Mouse (Mus musculus) heart, postnatal 36 days (tissue): Measurements from ENCODE around the gene Smg6. TPM values are rescaled to one million over a fixed set of nuclear protein-coding genes. Genes with fewer than 3 reads are reported as not detected.

Experiments used
- DNase-seq, 2 experiments: peaks; one replicate each; pipeline ENCODE4 v3.0.0; 2021 to 2022
- intact Hi-C: fragments of 180-260 bp; cut with DNase I; formaldehyde crosslinking; loops from one replicate; pipeline ENCODE4 v1.15.1; 2025
- total RNA-seq, 2 experiments: library from RNA; stranded (reverse); gene quantifications; 2 replicates each; pipeline ENCODE4 v1.2.3; 2021

Smg6 gene
- total RNA-seq, 2 experiments from 2014 or later, result 18.2 to 21.0 TPM

- DNase-seq, result no peak
- intact Hi-C loops, result no loop called here
Measured at GRCm38 (mm10) chr11:75073696-75074095, 148.1 kb downstream of the Smg6 start.

GRCm38 (mm10) chr11:75074543-75074942, 148.9 kb downstream of the Smg6 start:
- intact Hi-C loops, result no loop called here
- DNase-seq, result no peak

GRCm38 (mm10) chr11:75078616-75079015, 153.0 kb downstream of the Smg6 start:
- intact Hi-C loops, result no loop called here
- no peak for DNase-seq

- no peak for DNase-seq
- intact Hi-C loops, result loop anchor here (2.0 kb wide), 1 partner anchor 88 kb away; no protein-coding TSS in a partner anchor
Measured at GRCm38 (mm10) chr11:75083031-75083430, 157.4 kb downstream of the Smg6 start.

- intact Hi-C loops, result no loop called here
Measured at GRCm38 (mm10) chr11:75092159-75092558, 166.5 kb downstream of the Smg6 start.

GRCm38 (mm10) chr11:75092656-75093055, 167.0 kb downstream of the Smg6 start:
- intact Hi-C loops, result no loop called here
- DNase-seq, result peak; percentile 46 to 55

More at GRCm38 (mm10) chr11:75092159-75092558, 166.5 kb downstream of the Smg6 start:
- DNase-seq, result peak; percentile 30 to 40

- intact Hi-C loops, result no loop called here
- no peak for DNase-seq
Measured at GRCm38 (mm10) chr11:75094759-75095158, 169.1 kb downstream of the Smg6 start.

- no peak for DNase-seq
- intact Hi-C loops, result no loop called here
Measured at GRCm38 (mm10) chr11:75102763-75103339, 177.2 kb downstream of the Smg6 start.

- intact Hi-C loops, result no loop called here
- DNase-seq, result no peak
Measured at GRCm38 (mm10) chr11:75106614-75107013, 181.0 kb downstream of the Smg6 start.

GRCm38 (mm10) chr11:75108909-75109308, 183.3 kb downstream of the Smg6 start:
- DNase-seq, result no peak
- intact Hi-C loops, result no loop called here

GRCm38 (mm10) chr11:75116379-75116778, 190.8 kb downstream of the Smg6 start:
- no peak for DNase-seq
- intact Hi-C loops, result no loop called here

- intact Hi-C loops, result no loop called here
Measured at GRCm38 (mm10) chr11:75118141-75118540, 192.5 kb downstream of the Smg6 start.

GRCm38 (mm10) chr11:75119298-75119697, 193.7 kb downstream of the Smg6 start:
- intact Hi-C loops, result no loop called here
- no peak for DNase-seq

More at GRCm38 (mm10) chr11:75118141-75118540, 192.5 kb downstream of the Smg6 start:
- no peak for DNase-seq

GRCm38 (mm10) chr11:75119841-75120240, 194.2 kb downstream of the Smg6 start:
- no peak for DNase-seq
- intact Hi-C loops, result no loop called here

GRCm38 (mm10) chr11:75121348-75121747, 195.7 kb downstream of the Smg6 start:
- DNase-seq, result no peak
- intact Hi-C loops, result no loop called here

- intact Hi-C loops, result no loop called here
- DNase-seq, result no peak
Measured at GRCm38 (mm10) chr11:75124406-75124805, 198.8 kb downstream of the Smg6 start.

GRCm38 (mm10) chr11:75126384-75126783, 200.8 kb downstream of the Smg6 start:
- DNase-seq, result no peak
- intact Hi-C loops, result no loop called here

- DNase-seq, result no peak
- intact Hi-C loops, result no loop called here
Measured at GRCm38 (mm10) chr11:75129481-75129880, 203.9 kb downstream of the Smg6 start.

- intact Hi-C loops, result no loop called here
- no peak for DNase-seq
Measured at GRCm38 (mm10) chr11:75131300-75131699, 205.7 kb downstream of the Smg6 start.

- intact Hi-C loops, result no loop called here
Measured at GRCm38 (mm10) chr11:75132278-75132677, 206.7 kb downstream of the Smg6 start.

GRCm38 (mm10) chr11:75133391-75133790, 207.8 kb downstream of the Smg6 start:
- intact Hi-C loops, result no loop called here
- DNase-seq, result no peak

More at GRCm38 (mm10) chr11:75132278-75132677, 206.7 kb downstream of the Smg6 start:
- DNase-seq, result peak; percentile 56 to 65

GRCm38 (mm10) chr11:75133951-75134350, 208.3 kb downstream of the Smg6 start:
- intact Hi-C loops, result loop anchor here (2.0 kb wide), 2 partner anchors 15 to 31 kb away; no protein-coding TSS in a partner anchor
- DNase-seq, result peak; percentile 44 to 49
